Mouse (Mus musculus): ENCODE measurements at regions not wholly inside any gene's neighbourhood (a gene's known extent, or its start where the extent isn't known, plus 50 kb on each side); places are given as distances from the start of the nearest gene placed in this dataset.

DNA sequence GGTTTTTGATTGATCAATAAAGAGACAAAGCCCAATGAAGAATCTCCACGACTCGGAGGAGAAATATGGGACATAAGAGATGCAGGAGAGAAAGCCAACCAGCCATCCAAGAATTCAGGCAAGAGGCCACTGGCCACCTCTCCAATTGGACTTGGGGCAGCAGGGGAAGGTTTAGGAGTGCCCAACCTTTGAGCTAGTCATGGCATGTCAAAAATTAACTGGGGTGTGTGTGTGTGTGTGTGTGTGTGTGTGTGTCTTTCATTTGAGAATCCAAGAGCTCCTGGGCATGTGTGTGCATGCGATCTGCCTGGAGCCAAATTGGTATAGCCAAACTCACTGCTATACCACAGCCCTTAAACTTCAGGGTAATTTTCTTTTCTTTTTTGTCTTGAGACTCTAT is 51.6 kb upstream of the Cecr2 start:
- no peak for DNase-seq (ENCODE audit: inconsistent age in 2 of 2, low spot score in 1 of 2)

- no peak for DNase-seq (ENCODE audit: inconsistent age in 2 of 2, low spot score in 1 of 2)
Observed at GRCm38 (mm10) chr6:120612346-120612745, 53.8 kb upstream of the Cecr2 start.

DNA sequence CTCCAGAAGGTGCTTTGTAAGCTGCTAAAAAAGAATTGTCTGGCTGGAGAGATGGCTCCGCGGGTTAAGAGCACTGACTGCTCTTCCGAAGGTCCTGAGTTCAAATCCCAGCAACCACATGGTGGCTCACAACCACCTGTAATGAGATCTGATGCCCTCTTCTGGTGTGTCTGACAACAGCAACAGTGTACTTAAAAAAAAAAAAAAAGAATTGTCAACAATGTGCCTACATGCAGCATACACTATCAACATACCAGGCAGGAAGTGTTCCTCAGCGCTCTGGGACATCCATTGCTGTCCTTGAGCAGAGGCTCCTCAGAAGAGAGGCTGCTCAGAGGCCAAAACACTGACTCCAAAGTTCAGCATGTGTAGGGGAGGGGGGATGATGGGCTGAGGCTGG is 56.3 kb upstream of the Cecr2 start:
- no peak for DNase-seq (ENCODE audit: inconsistent age in 2 of 2, low spot score in 1 of 2)

DNA sequence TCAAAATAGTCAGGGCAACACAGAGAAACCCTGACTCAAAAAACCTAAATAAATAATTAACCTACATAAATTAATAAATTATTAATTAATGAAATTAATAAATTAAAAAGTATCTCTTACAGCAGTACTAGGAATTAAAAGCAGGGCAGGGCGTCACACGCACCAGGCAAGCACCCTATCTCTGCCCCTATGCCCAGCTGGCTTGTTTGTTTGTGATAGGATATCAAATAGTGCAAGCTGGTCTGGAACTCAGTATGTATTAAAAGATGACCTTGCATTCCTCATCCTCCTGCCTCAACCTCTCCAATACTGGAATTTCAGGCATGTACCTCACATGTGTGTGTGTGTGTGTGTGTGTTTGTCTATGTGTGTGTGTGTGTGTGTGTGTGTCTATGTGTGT is 60.7 kb upstream of the Cecr2 start:
- DNase-seq (ENCODE audit: inconsistent age in 2 of 2, low spot score in 1 of 2), result no peak

DNA sequence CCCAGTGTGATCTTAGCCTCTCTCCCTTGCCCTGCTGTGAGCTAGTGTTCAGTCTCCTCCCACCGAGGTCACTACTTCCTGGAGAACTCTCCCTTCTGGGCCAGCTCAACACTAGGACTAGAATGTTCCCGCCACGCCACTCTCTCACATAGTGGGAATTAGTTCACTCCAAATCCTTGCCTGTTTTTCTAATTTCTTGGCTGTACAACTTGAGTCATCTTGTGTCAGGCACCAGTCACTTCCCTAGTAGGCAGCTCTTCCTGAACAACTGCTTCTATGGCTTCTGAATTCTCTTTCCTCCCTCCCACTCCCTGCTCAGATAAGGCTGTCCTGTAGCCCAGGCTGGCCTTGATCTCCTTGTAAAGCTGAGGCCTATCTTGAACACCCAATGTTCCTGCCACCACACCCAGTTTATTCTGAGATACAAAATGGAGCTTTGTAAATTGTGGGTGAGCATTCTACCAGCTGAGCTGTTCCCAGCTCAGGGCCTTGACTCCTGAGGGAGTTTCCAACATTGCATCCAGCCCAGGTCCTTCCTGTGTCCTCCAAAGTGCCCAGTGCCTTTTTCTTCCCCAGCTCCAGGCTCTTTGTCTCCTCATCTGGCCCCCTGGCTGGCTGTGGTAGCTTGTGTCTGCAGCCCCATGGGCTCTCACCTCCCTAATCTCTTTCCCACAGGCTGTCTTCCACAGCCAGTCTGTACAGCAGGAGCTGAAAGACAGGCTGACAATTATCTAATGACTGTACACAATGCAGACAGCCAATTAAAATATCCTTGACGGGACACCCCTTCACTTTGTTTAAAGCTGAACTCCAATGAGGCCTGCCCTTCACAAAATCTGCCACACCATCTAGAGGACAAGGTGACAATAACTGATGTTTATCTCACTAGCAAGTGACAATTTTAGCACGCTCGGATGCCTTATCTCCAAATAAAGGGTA is 61.9 kb upstream of the Cecr2 start:
- peak in 1 of 2 experiments; percentile 15 for DNase-seq (ENCODE audit: inconsistent age in 2 of 2, low spot score in 1 of 2)

DNA sequence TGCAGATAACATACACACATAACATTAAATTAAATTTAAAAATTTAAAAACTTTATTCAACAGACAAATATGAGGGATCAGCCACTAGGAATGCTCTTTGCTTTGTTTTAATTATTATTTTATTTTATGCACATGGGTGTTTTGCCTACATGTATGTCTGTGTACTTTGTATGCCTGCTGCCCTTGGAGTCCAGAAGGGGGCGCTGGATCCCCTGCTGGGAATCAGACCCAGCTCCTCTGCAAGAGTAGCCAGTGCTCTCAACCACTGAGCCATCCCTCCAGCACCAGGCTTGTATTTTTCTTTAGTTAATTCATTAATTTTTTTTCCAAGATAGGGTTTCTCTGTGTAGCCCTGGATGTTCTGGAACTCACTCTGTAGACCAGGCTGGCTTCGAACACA is 62.7 kb upstream of the Cecr2 start:
- peak; percentile 28 to 60 for DNase-seq (ENCODE audit: inconsistent age in 2 of 2, low spot score in 1 of 2)

DNA sequence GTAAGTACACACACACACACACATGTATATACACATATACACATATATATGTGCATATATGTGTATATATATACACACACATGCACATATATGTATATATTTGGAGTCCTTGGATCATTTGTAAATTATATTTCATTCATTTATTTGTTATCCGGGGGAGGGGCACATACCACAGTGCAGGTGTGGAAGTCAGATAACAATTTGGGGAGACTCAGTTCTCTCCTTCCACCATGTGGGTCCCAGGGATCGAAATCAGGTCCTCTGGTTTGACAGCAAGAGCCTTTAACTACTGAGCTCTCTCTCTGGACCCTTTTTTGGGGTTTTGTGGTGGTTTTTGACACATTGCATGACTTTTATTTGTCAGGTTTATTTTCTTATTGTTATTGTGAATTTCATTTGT is 65.8 kb upstream of the Cecr2 start:
- no peak for DNase-seq (ENCODE audit: inconsistent age in 2 of 2, low spot score in 1 of 2)

- DNase-seq (ENCODE audit: inconsistent age in 2 of 2, low spot score in 1 of 2), result no peak
Observed at GRCm38 (mm10) chr6:120598471-120598870, 67.4 kb upstream of the Hdhd5 start.

DNA sequence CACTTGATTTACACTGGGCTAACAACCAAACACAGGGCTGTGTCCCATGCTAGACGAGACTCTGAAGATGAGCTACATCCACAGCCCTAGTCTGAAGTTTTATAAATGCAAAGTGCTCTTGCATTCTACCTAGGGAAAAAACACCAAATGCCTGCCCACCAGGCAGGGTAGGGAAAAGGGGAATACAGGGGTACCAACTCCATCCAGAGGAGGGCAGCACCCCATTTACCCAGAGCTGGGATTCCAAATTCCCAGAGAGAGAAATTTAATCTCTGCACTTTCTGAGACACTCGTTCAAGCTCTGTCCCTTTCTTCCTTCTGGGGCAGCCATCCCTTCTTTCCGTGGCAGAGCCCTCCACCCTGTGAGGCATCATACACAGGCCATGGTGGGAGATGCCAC is 66.8 kb upstream of the Hdhd5 start:
- no peak for DNase-seq (ENCODE audit: inconsistent age in 2 of 2, low spot score in 1 of 2)

DNA sequence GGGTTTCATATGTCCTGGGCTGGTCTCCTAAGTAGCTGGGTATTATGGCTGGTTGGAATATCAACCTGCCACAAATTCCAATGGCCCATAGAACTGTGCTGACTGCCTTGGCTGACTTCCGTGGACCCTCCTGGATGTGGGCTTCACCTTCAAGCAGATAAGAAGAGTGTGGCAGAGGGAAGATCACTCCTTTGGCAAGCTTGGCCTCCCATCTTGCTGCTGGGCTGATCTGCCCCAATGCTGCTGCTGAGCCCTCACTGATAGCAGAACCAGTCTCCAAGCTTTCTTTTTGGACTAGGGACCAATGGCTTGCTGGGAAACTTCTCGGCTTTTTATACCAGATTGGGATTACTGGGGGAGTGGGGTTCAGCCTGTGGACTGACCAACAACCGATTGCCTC is 65.6 kb upstream of the Hdhd5 start:
- no peak for DNase-seq (ENCODE audit: inconsistent age in 2 of 2, low spot score in 1 of 2)

GRCm38 (mm10) chr6:120594463-120594862 is 63.3 kb upstream of the Hdhd5 start:
- DNase-seq (ENCODE audit: inconsistent age in 2 of 2, low spot score in 1 of 2), result no peak

DNA sequence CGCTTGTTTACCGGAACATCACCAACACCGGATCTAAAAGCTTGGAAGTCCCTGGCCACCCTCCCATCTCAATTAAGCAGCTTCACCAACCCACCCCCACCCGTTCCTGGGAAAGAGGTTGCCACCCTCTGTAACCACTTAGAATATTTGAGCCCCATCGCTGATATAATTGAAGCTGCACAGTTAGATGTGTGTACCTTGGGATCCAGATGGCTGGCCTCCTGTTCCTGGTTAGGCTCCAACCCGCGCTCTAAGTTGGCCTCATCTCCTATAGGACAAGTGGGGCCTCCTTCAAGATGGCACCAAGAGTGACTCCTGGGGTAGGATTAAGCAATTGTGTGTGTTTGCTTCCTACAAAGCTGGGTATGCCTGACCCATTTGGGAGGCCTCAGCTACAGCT is 61.6 kb upstream of the Hdhd5 start:
- no peak for DNase-seq (ENCODE audit: inconsistent age in 2 of 2, low spot score in 1 of 2)

GRCm38 (mm10) chr6:120592031-120592681 is 61.0 kb upstream of the Hdhd5 start:
- DNase-seq (ENCODE audit: inconsistent age in 2 of 2, low spot score in 1 of 2), result peak in 1 of 2 experiments; percentile 56

DNA sequence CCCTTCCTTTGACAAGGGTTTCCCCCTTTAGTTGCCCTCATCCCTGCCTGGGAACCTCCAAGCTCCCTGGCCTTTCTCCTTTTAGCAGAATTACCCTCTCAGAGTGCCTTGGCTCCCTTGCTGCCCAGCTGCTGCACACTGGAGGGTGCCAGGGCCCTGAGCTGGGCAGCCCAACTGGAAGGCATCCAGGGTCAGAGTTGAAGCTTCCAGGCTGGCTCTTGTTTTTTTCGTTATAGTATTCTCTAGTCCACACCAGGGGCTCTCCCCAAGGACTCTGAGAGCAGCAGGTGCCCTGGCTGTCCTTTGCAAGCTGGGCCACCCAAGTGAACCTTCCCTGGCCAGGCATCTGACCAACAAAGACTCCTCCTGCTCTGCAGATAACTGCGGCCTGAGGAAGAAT is 59.1 kb upstream of the Hdhd5 start:
- DNase-seq (ENCODE audit: inconsistent age in 2 of 2, low spot score in 1 of 2), result peak; percentile 21 to 75

DNA sequence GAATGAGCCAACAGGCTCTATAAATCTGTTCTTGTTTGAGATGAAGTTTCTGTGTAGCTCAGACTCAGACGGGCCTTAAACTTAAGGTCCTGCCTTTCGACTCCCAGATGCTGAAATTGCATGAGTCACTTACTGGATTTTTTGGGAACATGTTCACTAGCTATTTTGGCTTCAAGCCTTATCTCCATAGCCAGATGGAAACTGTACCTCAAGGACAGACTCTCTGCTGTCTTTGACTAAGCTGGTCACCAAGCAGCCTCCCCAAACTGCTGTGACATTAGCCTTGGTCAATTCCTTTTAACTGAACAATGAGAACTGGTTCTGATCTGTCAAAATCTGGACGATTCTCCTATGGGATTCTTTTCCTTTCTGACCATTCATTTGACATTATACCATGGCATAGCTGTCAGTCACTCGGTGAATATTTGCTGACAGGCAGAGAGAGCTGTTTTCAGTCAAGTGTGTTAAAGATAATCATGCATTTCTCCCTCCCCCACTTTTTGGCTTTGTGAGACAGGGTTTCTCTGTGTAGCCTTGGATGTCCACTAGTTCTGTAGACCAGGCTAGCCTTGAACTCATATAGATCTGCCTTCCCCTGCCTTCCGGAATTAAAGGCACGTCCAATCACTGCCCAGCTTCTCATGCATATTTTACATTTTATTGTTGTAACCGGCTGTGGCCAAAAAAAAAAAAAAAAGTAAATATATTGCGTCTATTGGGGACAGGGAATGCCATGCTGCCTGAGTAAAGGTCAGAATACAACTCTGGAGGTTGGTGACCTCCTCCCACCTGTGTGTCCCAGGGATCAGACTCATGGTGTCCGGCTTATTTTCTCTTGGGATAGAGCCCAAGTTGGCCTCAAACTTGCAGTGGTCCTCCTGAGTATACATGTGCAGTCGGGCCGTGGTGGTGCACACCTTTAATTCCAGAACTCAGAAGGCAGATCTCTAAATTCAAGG is 57.9 kb upstream of the Hdhd5 start:
- DNase-seq (ENCODE audit: inconsistent age in 2 of 2, low spot score in 1 of 2), result peak; percentile 54 to 86

- no peak for DNase-seq (ENCODE audit: inconsistent age in 2 of 2, low spot score in 1 of 2)
Observed at GRCm38 (mm10) chr6:120585941-120586280, 54.8 kb upstream of the Hdhd5 start.

- peak; percentile 22 to 54 for DNase-seq (ENCODE audit: inconsistent age in 2 of 2, low spot score in 1 of 2)
Observed at GRCm38 (mm10) chr6:120585118-120585940, 54.2 kb upstream of the Hdhd5 start.

- DNase-seq (ENCODE audit: inconsistent age in 2 of 2, low spot score in 1 of 2), result no peak
Observed at GRCm38 (mm10) chr6:120581748-120582147, 50.6 kb upstream of the Hdhd5 start.
